27 mouse cellular contexts compared by ENCODE assay signal in genomic region chr1:163355626-163356156, GRCm38 (mm10). TPM values are rescaled to one million over a fixed set of nuclear protein-coding genes. Genes with fewer than 3 reads are reported as not detected.
DNase-seq lines count a peak whose midpoint lies in the region; ATAC-seq lines count a peak whose summit lies in the region.
"Had no signal": no experiment of that assay in that cellular context is flagged by ENCODE, and none has a peak within 500 bp of the region (broad histone marks: within the 10 kb centered on the region; RNA-seq: fewer than 3 reads in every experiment).

No protein-coding gene starts in this region.

- peaks cover 28% of the 10 kb centered on the region for H3K4me1 ChIP-seq in embryonic facial prominence, embryonic 14.5 days (ENCODE audit: control insufficient read depth, insufficient read depth, low read length)
- peaks cover 35% of the 10 kb centered on the region for H3K4me1 ChIP-seq in limb, embryonic 12.5 days (replicated peaks)
- no peaks in the 10 kb centered on the region for H3K4me1 ChIP-seq in liver, embryonic 11.5 days (replicated peaks; ENCODE audit: control insufficient read depth, insufficient read depth, low read length)
- H3K4me1 ChIP-seq: midbrain, embryonic 13.5 days had no signal

- peak overlapping the region; percentile 55 for H3K27ac ChIP-seq in embryonic facial prominence, embryonic 14.5 days (replicated peaks; ENCODE audit: low read depth, low read length)
- H3K27ac ChIP-seq in limb, embryonic 12.5 days: peak overlapping the region; percentile 53
- no peak overlapping the region for H3K27ac ChIP-seq in liver, embryonic 11.5 days (ENCODE audit: low read depth, low read length)
- H3K27ac ChIP-seq: forebrain, embryonic 10.5 days; heart, adult 2 months; heart, embryonic 15.5 days; hindbrain, embryonic 14.5 days; midbrain, embryonic 13.5 days; neural tube, embryonic 15.5 days had no signal

- no peak overlapping the region for H3K4me3 ChIP-seq in embryonic facial prominence, embryonic 14.5 days (ENCODE audit: low read depth, low read length)
- no peak overlapping the region for H3K4me3 ChIP-seq in limb, embryonic 12.5 days (replicated peaks)
- H3K4me3 ChIP-seq in liver, embryonic 11.5 days (ENCODE audit: low read depth, low read length): no peak overlapping the region
- H3K4me3 ChIP-seq: forebrain, embryonic 10.5 days; heart, adult 2 months; heart, embryonic 15.5 days; midbrain, embryonic 13.5 days; neural tube, embryonic 15.5 days had no signal

- ATAC-seq in embryonic facial prominence, embryonic 14.5 days (ENCODE audit: low read depth): no peak
- no peak for ATAC-seq in limb, embryonic 12.5 days (ENCODE audit: insufficient number of reproducible peaks, insufficient read depth, low FRiP score, low TSS enrichment, low read depth)
- ATAC-seq in liver, embryonic 11.5 days (replicated peaks; ENCODE audit: low FRiP score): no peak
- ATAC-seq: forebrain, postnatal 0 days; intestine, embryonic 16.5 days; midbrain, embryonic 13.5 days had no signal

- no peaks in the 10 kb centered on the region for H3K27me3 ChIP-seq in embryonic facial prominence, embryonic 14.5 days (replicated peaks; ENCODE audit: control insufficient read depth, insufficient read depth, low read length)
- H3K27me3 ChIP-seq in limb, embryonic 12.5 days: no peaks in the 10 kb centered on the region
- no peaks in the 10 kb centered on the region for H3K27me3 ChIP-seq in liver, embryonic 11.5 days (replicated peaks; ENCODE audit: control insufficient read depth, insufficient read depth, low read length)
- H3K27me3 ChIP-seq: heart, embryonic 15.5 days; midbrain, embryonic 13.5 days; neural tube, embryonic 15.5 days had no signal

- H3K4me2 ChIP-seq in embryonic facial prominence, embryonic 14.5 days (ENCODE audit: low read depth, low read length): no peak overlapping the region
- no peak overlapping the region for H3K4me2 ChIP-seq in limb, embryonic 12.5 days
- no peak overlapping the region for H3K4me2 ChIP-seq in liver, embryonic 11.5 days
- H3K4me2 ChIP-seq: heart, embryonic 15.5 days; hindbrain, embryonic 14.5 days; midbrain, embryonic 13.5 days; neural tube, embryonic 15.5 days had no signal

- peak overlapping the region; percentile 15; the same call in 1 of the 2 replicates for H3K9ac ChIP-seq in embryonic facial prominence, embryonic 14.5 days (ENCODE audit: low read depth, low read length)
- no peak overlapping the region for H3K9ac ChIP-seq in limb, embryonic 12.5 days (replicated peaks)
- no peak overlapping the region for H3K9ac ChIP-seq in liver, embryonic 11.5 days (ENCODE audit: low read depth, low read length)
- H3K9ac ChIP-seq: forebrain, postnatal 0 days; heart, embryonic 15.5 days; hindbrain, embryonic 14.5 days; midbrain, embryonic 13.5 days; neural tube, embryonic 15.5 days had no signal

- no peaks in the 10 kb centered on the region for H3K9me3 ChIP-seq in embryonic facial prominence, embryonic 14.5 days (ENCODE audit: control insufficient read depth, low read length)
- H3K9me3 ChIP-seq in limb, embryonic 12.5 days: no peaks in the 10 kb centered on the region
- H3K9me3 ChIP-seq in liver, embryonic 11.5 days (ENCODE audit: control insufficient read depth, low read length): no peaks in the 10 kb centered on the region
- H3K9me3 ChIP-seq: forebrain, embryonic 10.5 days; heart, embryonic 15.5 days; midbrain, embryonic 13.5 days; neural tube, embryonic 15.5 days had no signal

- no peaks in the 10 kb centered on the region for H3K36me3 ChIP-seq in embryonic facial prominence, embryonic 14.5 days (ENCODE audit: control insufficient read depth, insufficient read depth, low read length)
- no peaks in the 10 kb centered on the region for H3K36me3 ChIP-seq in limb, embryonic 12.5 days
- no peaks in the 10 kb centered on the region for H3K36me3 ChIP-seq in liver, embryonic 11.5 days (ENCODE audit: control insufficient read depth, insufficient read depth, low read length)
- H3K36me3 ChIP-seq: forebrain, embryonic 10.5 days; heart, embryonic 15.5 days; midbrain, embryonic 13.5 days; neural tube, embryonic 15.5 days had no signal

- WGBS in embryonic facial prominence, embryonic 14.5 days: 33% methylated on average over 3 of the region's 3 CpGs
- WGBS in limb, embryonic 12.5 days: 6% methylated on average over 3 of the region's 3 CpGs
- 38% methylated on average over 3 of the region's 3 CpGs for WGBS in liver, embryonic 11.5 days

- DNase-seq in 3T3-L1 (ENCODE audit: low read depth, low spot score) (peak; percentile 54), NIH3T3 (ENCODE audit: low read depth) (peak; percentile 58)
- peak; percentile 47 for DNase-seq in embryonic facial prominence, embryonic 14.5 days (ENCODE audit: low spot score)
- no peak for DNase-seq in spleen, adult 18-20 months
- DNase-seq in liver, embryonic 11.5 days (ENCODE audit: low spot score): no peak
- no peak for DNase-seq in natural killer cell, adult 2 months (ENCODE audit: low spot score in 2 of 2)
- DNase-seq: adrenal gland, postnatal 14 days; cerebellum, adult 2 months; cerebellum, postnatal 25 days; forebrain, postnatal 0 days; gastrocnemius, postnatal 36 days; heart, adult 2 months; heart, postnatal 36 days; kidney, postnatal 36 days; liver; lung, postnatal 14 days; right cerebral cortex, adult 18-20 months; right cerebral cortex, postnatal 4 days; thymus, adult 2 months; thymus, postnatal 4 days had no signal

RNA-seq across cellular contexts. Expression of gene Prrx1, which starts 42.2 kb away (rescaled TPM):
- polyA plus RNA-seq in embryonic facial prominence, embryonic 14.5 days (2014; fragmentation: Nextera tagmentation; extraction: Ambion mirVana): 100 and 105 TPM in 2 replicates
- 194 and 204 TPM in 2 replicates for polyA plus RNA-seq in limb, embryonic 12.5 days (2016; fragmentation: Nextera tagmentation; extraction: Ambion mirVana)
- 3.0 and 3.3 TPM in 2 replicates for polyA plus RNA-seq in liver, embryonic 11.5 days (2014; fragmentation: Nextera tagmentation; extraction: Ambion mirVana)

RNA-seq across cellular contexts. Expression of gene Gorab, which starts 47.8 kb away (rescaled TPM):
- polyA plus RNA-seq in embryonic facial prominence, embryonic 14.5 days (2014; fragmentation: Nextera tagmentation; extraction: Ambion mirVana): 25.7 and 28.5 TPM in 2 replicates
- polyA plus RNA-seq in limb, embryonic 12.5 days (2016; fragmentation: Nextera tagmentation; extraction: Ambion mirVana): 39.8 and 40.1 TPM in 2 replicates
- polyA plus RNA-seq in liver, embryonic 11.5 days (2014; fragmentation: Nextera tagmentation; extraction: Ambion mirVana): 10.0 and 11.2 TPM in 2 replicates

Comparison
In these comparisons a context has a peak if more than half of its experiments do, and no peak if none do; other contexts are left out.
1. DNase-seq: peak in 3T3-L1 (single experiment), NIH3T3 (single experiment) and embryonic facial prominence, embryonic 14.5 days (single experiment); none in spleen, adult 18-20 months (0 of 2), liver, embryonic 11.5 days (single experiment) and natural killer cell, adult 2 months (0 of 2).
2. RNA of gene Prrx1, which starts 42.2 kb away (polyA plus RNA-seq): 194 to 204 TPM in limb, embryonic 12.5 days and 100 to 105 TPM in embryonic facial prominence, embryonic 14.5 days; 3.0 to 3.3 TPM in liver, embryonic 11.5 days; every median in the first group is over 10 times any median in the second.